Mouse (Mus musculus) hindbrain, embryonic 12.5 days (tissue): Measurements from ENCODE around the gene Gm11146. TPM values are rescaled to one million over a fixed set of nuclear protein-coding genes. Genes with fewer than 3 reads are reported as not detected.
A peak's percentile ranks its signal among the peaks of the same experiment; 100 is the strongest.

Experiments used
- ATAC-seq: fragments of 200-750 bp; cut with Nextera tagmentation; 2 replicates; pipeline ENCODE4 v1.8.0; 2017; ENCODE audit warnings: moderate TSS enrichment; ENCODE audit not compliant: low FRiP score
- H3K27ac ChIP-seq: fragments of 300-500 bp; sonication (generic); 2 replicates; pipeline ENCODE4 v1.5.1; 2016; ENCODE audit warnings: mild to moderate bottlenecking
- H3K27me3 ChIP-seq: fragments of 300-500 bp; sonication (generic); 2 replicates; pipeline ENCODE4 v1.6.1; 2016; ENCODE audit warnings: mild to moderate bottlenecking
- H3K36me3 ChIP-seq: fragments of 300-500 bp; sonication (generic); 2 replicates; pipeline ENCODE4 v1.6.1; 2016; ENCODE audit warnings: mild to moderate bottlenecking
- H3K4me1 ChIP-seq: fragments of 300-500 bp; sonication (generic); 2 replicates; pipeline ENCODE4 v1.6.1; 2016
- H3K4me2 ChIP-seq: fragments of 300-500 bp; sonication (generic); replicated peaks from 2 replicates; pipeline ENCODE4 v1.6.1; 2016; ENCODE audit warnings: mild to moderate bottlenecking
- H3K4me3 ChIP-seq: fragments of 300-500 bp; sonication (generic); 2 replicates; pipeline ENCODE4 v1.5.1; 2016; ENCODE audit warnings: mild to moderate bottlenecking
- H3K9ac ChIP-seq: fragments of 300-500 bp; sonication (generic); 2 replicates; pipeline ENCODE4 v1.6.1; 2016; ENCODE audit warnings: mild to moderate bottlenecking, moderate library complexity
- H3K9me3 ChIP-seq: fragments of 300-500 bp; sonication (generic); replicated peaks from 2 replicates; pipeline ENCODE4 v1.6.1; 2016; ENCODE audit warnings: mild to moderate bottlenecking
- WGBS: fragments of 180-500 bp; shearing (Covaris S2); methylation state at CpG from one replicate; pipeline ENCODE4 v1.1.7; 2016; 5-methylcytosine and 5-hydroxymethylcytosine counted together
- polyA plus RNA-seq: library from polyadenylated mRNA; unstranded; fragments of >200 nt; fragmentation: Nextera tagmentation; extraction: Ambion mirVana; gene quantifications from 2 replicates; pipeline ENCODE4 v1.2.1, GENCODE M21; 2016

Gm11146 gene
- polyA plus RNA-seq, 1 experiment from 2014 or later, result not detected

- no peaks in the 10 kb centered on the region for H3K9me3 ChIP-seq
- no peaks in the 10 kb centered on the region for H3K4me1 ChIP-seq
- no peak for ATAC-seq
- no peak overlapping the region for H3K4me2 ChIP-seq
- H3K36me3 ChIP-seq, result peaks cover 9% of the 10 kb centered on the region; the same call in 1 of the 2 replicates
- H3K27me3 ChIP-seq, result no peaks in the 10 kb centered on the region
- 78% methylated on average over 2 of the region's 2 CpGs for WGBS
- no peak overlapping the region for H3K27ac ChIP-seq
- no peak overlapping the region for H3K4me3 ChIP-seq
- no peak overlapping the region for H3K9ac ChIP-seq
Observed at GRCm38 (mm10) chr16:77602581-77602980, 687 bp upstream of the Gm11146 start.

DNA sequence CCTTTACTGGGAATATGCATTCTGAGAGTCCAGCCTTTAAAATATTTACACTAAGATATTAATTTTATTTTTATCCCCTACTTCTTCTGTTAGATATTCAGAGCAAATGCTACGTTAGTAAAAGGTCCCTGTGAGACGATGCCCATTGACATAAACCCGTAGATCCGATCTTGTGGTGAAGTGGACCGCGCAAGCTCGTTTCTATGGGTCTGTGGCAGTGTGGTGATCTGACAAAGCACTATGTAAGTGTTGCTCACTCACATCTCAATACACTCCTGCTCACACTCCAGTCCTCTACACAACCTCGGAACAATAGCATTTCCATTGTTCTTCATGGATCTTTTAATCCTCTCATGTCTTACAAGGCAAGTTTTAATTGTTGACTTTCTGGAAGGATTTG, 3.1 kb downstream of the Gm11146 start:
- 90% methylated on average over 8 of the region's 8 CpGs for WGBS
- peaks cover 8% of the 10 kb centered on the region; the same call in 1 of the 2 replicates for H3K4me1 ChIP-seq
- no peaks in the 10 kb centered on the region for H3K27me3 ChIP-seq
- no peak overlapping the region for H3K4me2 ChIP-seq
- H3K4me3 ChIP-seq, result no peak overlapping the region
- H3K27ac ChIP-seq, result no peak overlapping the region
- no peak for ATAC-seq
- no peak overlapping the region for H3K9ac ChIP-seq
- H3K9me3 ChIP-seq, result no peaks in the 10 kb centered on the region
- H3K36me3 ChIP-seq, result peaks cover 9% of the 10 kb centered on the region; the same call in 1 of the 2 replicates

GRCm38 (mm10) chr16:77596556-77596955, 5.3 kb downstream of the Gm11146 start:
- Histone ChIP-seq H3K4me1 (peaks cover 14% of the 10 kb centered on the region), H3K9ac (no peak overlapping the region), H3K4me2 (peak overlapping the region; percentile 31), H3K9me3 (no peaks in the 10 kb centered on the region), H3K4me3 (peak overlapping the region; percentile 15; the same call in 1 of the 2 replicates), H3K27ac (peak overlapping the region; percentile 60; the same call in 1 of the 2 replicates), H3K36me3 (peaks cover 9% of the 10 kb centered on the region; the same call in 1 of the 2 replicates), H3K27me3 (no peaks in the 10 kb centered on the region)
- 78% methylated on average over 5 of the region's 5 CpGs for WGBS
- no peak for ATAC-seq

- Histone ChIP-seq H3K4me3 (0 out of 2 replicates have a peak overlapping the region, but pooled peaks have one; percentile 10), H3K27me3 (no peaks in the 10 kb centered on the region), H3K36me3 (peaks cover 9% of the 10 kb centered on the region; the same call in 1 of the 2 replicates), H3K4me2 (peak overlapping the region; percentile 30; the same call in 1 of the 2 replicates), H3K9ac (no peak overlapping the region), H3K27ac (no peak overlapping the region; the same call in 1 of the 2 replicates), H3K4me1 (peaks cover 14% of the 10 kb centered on the region), H3K9me3 (no peaks in the 10 kb centered on the region)
- WGBS, result 83% methylated on average over 7 of the region's 7 CpGs
- ATAC-seq, result no peak
Observed at GRCm38 (mm10) chr16:77595661-77596060, 6.2 kb downstream of the Gm11146 start.

GRCm38 (mm10) chr16:77594553-77594952, 7.3 kb downstream of the Gm11146 start:
- Histone ChIP-seq H3K36me3 (peaks cover 8% of the 10 kb centered on the region; the same call in 1 of the 2 replicates), H3K4me3 (peak overlapping the region; percentile 12; the same call in 1 of the 2 replicates), H3K9me3 (no peaks in the 10 kb centered on the region), H3K4me2 (peak overlapping the region; percentile 30; the same call in 1 of the 2 replicates), H3K27ac (peak overlapping the region; percentile 83), H3K27me3 (no peaks in the 10 kb centered on the region), H3K4me1 (peaks cover 14% of the 10 kb centered on the region), H3K9ac (no peak overlapping the region)
- peak; percentile 46; the same call in 1 of the 2 replicates for ATAC-seq
- WGBS, result 52% methylated on average over 13 of the region's 13 CpGs

DNA sequence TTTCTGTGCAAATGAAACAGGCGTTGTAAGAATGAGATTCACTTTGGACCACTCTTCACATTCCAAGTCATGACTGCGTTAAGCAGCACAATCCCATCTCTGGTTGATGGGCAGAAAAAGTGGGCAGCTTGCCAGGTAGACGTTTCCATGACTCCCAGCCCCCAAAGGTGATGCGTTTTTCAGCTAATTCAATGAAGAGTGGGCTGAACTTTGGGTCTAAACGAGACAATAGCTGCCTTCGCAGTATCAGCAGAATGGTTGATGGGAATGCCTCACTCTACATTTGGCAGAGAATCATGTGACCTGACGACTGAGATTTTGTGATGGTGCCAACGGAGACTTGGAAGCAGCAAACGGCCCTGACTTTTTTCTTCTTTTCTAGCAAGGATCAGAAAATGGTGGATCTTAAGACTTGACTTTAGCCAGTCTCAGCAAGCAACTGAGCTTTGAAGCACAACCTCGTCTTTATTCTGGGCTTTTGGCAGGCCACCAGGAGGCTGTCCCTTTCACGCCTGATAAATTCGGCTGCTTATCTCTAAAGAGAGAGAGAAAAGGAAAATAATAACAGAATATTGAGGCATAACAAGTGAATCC, 8.0 kb downstream of the Gm11146 start:
- 40% methylated on average over 12 of the region's 12 CpGs for WGBS
- H3K9me3 ChIP-seq, result no peaks in the 10 kb centered on the region
- H3K27me3 ChIP-seq, result no peaks in the 10 kb centered on the region
- 0 out of 2 replicates have a peak, but pooled peaks cover 1% of the 10 kb centered on the region for H3K36me3 ChIP-seq
- H3K4me1 ChIP-seq, result peaks cover 14% of the 10 kb centered on the region
- peak; percentile 92 for ATAC-seq
- H3K4me2 ChIP-seq, result peak overlapping the region; percentile 43
- no peak overlapping the region for H3K9ac ChIP-seq
- peak overlapping the region; percentile 5; the same call in 1 of the 2 replicates for H3K4me3 ChIP-seq
- H3K27ac ChIP-seq, result peak overlapping the region; percentile 83

DNA sequence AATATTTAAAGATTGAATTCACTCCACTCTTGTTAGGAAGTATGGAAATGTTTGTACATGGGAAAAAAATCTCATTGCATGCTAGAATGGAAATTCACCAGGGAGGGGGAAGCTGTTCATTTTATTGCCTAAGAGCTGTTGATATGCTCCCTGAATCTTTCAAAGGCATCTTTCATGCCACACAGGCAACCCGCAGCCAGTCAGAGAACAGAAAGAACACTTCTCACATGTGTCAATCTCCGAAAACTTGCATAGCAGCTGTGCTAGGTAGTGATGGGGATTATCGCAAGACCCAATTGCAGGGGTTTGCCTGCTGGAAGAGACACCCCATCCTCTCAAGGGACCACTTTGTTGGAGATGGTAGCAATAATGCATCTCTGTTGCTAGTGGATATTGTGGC, 8.9 kb downstream of the Gm11146 start:
- Histone ChIP-seq H3K27me3 (no peaks in the 10 kb centered on the region), H3K4me2 (peak overlapping the region; percentile 43; the same call in 1 of the 2 replicates), H3K36me3 (no peaks in the 10 kb centered on the region), H3K27ac (peak overlapping the region; percentile 76), H3K9me3 (no peaks in the 10 kb centered on the region), H3K9ac (no peak overlapping the region), H3K4me3 (no peak overlapping the region), H3K4me1 (peaks cover 14% of the 10 kb centered on the region)
- ATAC-seq, result 0 out of 2 replicates have a peak, but pooled peaks have one; percentile 30
- 46% methylated on average over 3 of the region's 3 CpGs for WGBS

- H3K36me3 ChIP-seq, result no peaks in the 10 kb centered on the region
- no peak overlapping the region for H3K9ac ChIP-seq
- H3K9me3 ChIP-seq, result no peaks in the 10 kb centered on the region
- ATAC-seq, result peak; percentile 50; the same call in 1 of the 2 replicates
- H3K4me1 ChIP-seq, result peaks cover 6% of the 10 kb centered on the region; the same call in 1 of the 2 replicates
- H3K27me3 ChIP-seq, result no peaks in the 10 kb centered on the region
- no peak overlapping the region for H3K4me3 ChIP-seq
- H3K27ac ChIP-seq, result peak overlapping the region; percentile 66
- H3K4me2 ChIP-seq, result no peak overlapping the region
- 69% methylated on average over 5 of the region's 5 CpGs for WGBS
Observed at GRCm38 (mm10) chr16:77573036-77573435, 28.9 kb downstream of the Gm11146 start.

DNA sequence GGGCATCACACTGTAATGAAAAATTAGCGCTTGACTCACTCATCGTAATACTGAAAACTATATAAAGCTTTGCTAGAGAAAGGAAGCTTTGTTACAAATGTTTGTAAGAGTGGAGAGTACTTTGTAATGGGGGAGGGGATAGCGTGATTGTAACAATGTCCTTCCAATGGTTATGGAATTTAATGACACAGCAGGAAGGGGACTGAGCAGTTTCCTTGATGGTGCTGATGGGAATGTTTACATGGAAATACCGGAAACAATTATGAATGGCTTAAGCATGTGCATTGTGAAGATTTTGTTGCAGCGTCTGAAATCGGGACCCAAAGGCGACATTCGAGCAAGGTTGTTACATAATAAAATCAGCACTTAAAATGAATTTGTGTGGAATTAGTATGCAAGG, 32.4 kb downstream of the Gm11146 start:
- Histone ChIP-seq H3K4me1 (peaks cover 6% of the 10 kb centered on the region; the same call in 1 of the 2 replicates), H3K9ac (no peak overlapping the region), H3K4me2 (no peak overlapping the region), H3K4me3 (no peak overlapping the region), H3K27ac (no peak overlapping the region), H3K9me3 (no peaks in the 10 kb centered on the region), H3K27me3 (no peaks in the 10 kb centered on the region), H3K36me3 (no peaks in the 10 kb centered on the region)
- ATAC-seq, result no peak
- 92% methylated on average over 8 of the region's 8 CpGs for WGBS

GRCm38 (mm10) chr16:77568384-77568783, 33.5 kb downstream of the Gm11146 start:
- WGBS, result 83% methylated on average over 3 of the region's 3 CpGs
- H3K27ac ChIP-seq, result no peak overlapping the region
- H3K27me3 ChIP-seq, result no peaks in the 10 kb centered on the region
- H3K4me1 ChIP-seq, result peaks cover 6% of the 10 kb centered on the region; the same call in 1 of the 2 replicates
- H3K4me3 ChIP-seq, result no peak overlapping the region
- H3K9me3 ChIP-seq, result no peaks in the 10 kb centered on the region
- H3K9ac ChIP-seq, result no peak overlapping the region
- no peak overlapping the region for H3K4me2 ChIP-seq
- no peaks in the 10 kb centered on the region for H3K36me3 ChIP-seq
- no peak for ATAC-seq

- H3K9me3 ChIP-seq, result no peaks in the 10 kb centered on the region
- 95% methylated on average over 3 of the region's 3 CpGs for WGBS
- no peak overlapping the region for H3K4me2 ChIP-seq
- H3K27me3 ChIP-seq, result no peaks in the 10 kb centered on the region
- no peak overlapping the region for H3K27ac ChIP-seq
- ATAC-seq, result no peak
- no peak overlapping the region for H3K4me3 ChIP-seq
- H3K9ac ChIP-seq, result no peak overlapping the region
- H3K36me3 ChIP-seq, result no peaks in the 10 kb centered on the region
- no peaks in the 10 kb centered on the region for H3K4me1 ChIP-seq
Observed at GRCm38 (mm10) chr16:77562852-77563251, 39.0 kb downstream of the Gm11146 start.

- no peaks in the 10 kb centered on the region for H3K9me3 ChIP-seq
- 92% methylated on average over 10 of the region's 10 CpGs for WGBS
- no peaks in the 10 kb centered on the region for H3K27me3 ChIP-seq
- no peaks in the 10 kb centered on the region for H3K36me3 ChIP-seq
- no peak overlapping the region for H3K4me2 ChIP-seq
- no peaks in the 10 kb centered on the region for H3K4me1 ChIP-seq
- H3K9ac ChIP-seq, result no peak overlapping the region
- no peak overlapping the region for H3K4me3 ChIP-seq
- ATAC-seq, result no peak
- H3K27ac ChIP-seq, result no peak overlapping the region
Observed at GRCm38 (mm10) chr16:77556446-77557105, 45.3 kb downstream of the Gm11146 start.
